Mouse (Mus musculus) liver, embryonic 14.5 days (tissue): ENCODE measurements around the gene 4931428L18Rik.

Source experiments
- CTCF ChIP-seq: IDR thresholded peaks from 2 replicates; pipeline ENCODE4 v1.5.1; 2016; ENCODE audit warnings: antibody characterized with exemption, low read depth, control low read depth
- EP300 ChIP-seq: IDR thresholded peaks from 2 replicates; pipeline ENCODE4 v1.6.1; 2016; ENCODE audit warnings: antibody characterized with exemption, low read depth

DNA sequence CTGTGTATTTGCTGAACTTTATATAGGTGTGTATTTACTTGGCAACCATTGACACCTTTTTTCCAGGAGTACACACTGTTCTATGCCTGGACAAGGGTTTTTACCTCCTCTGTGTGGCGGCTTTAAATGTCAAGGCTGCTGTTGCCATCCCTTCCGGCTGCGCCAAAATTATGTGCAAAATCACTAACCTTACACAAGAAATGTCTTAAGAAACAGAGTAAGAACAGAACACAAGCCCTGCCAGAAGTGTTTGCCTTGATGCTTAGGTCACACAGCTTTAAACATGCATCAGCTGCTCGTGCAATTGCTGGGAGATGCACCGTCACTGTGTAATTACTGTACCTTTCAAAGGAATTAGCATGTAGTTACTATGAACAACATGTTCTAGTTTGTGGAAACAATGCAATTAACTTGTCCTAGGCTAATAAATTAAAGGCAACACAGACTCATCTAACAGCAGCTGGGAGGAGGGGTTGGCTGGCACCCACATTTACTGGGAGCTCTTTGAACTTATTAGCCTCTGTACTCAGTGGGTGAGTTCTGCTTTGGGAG lies 171.0 kb downstream of the 4931428L18Rik start:
- no peak for TF ChIP-seq EP300
- TF ChIP-seq CTCF = no peak
